Mouse (Mus musculus) urinary bladder, postnatal 36 days (tissue): ENCODE results near the gene Spem1.

Source experiments
- DNase-seq, 2 experiments: peaks; one replicate each; pipeline ENCODE4 v3.0.0; 2022; ENCODE audit warnings: low spot score in 2 of 2, mixed read lengths in 1 of 2

Gene Spem1

GRCm38 (mm10) chr11:69800392-69801197 is 21.4 kb downstream of the Spem1 start:
- DNase-seq: no peak

- no peak for DNase-seq
These were observed 21.9 kb downstream of the Spem1 start for GRCm38 (mm10) chr11:69800138-69800391.

- no peak for DNase-seq
These were observed 22.4 kb downstream of the Spem1 start for GRCm38 (mm10) chr11:69799394-69800137.

GRCm38 (mm10) chr11:69797924-69798323 is 24.1 kb downstream of the Spem1 start:
- DNase-seq: no peak

GRCm38 (mm10) chr11:69795983-69796435 is 26.0 kb downstream of the Spem1 start:
- DNase-seq: no peak

GRCm38 (mm10) chr11:69795168-69795982 is 26.6 kb downstream of the Spem1 start, which contains the start of gene Chrnb1:
Gene Chrnb1, minus strand, starts transcription at chr11:69795943.
- peak; percentile 81 to 94 for DNase-seq

GRCm38 (mm10) chr11:69793429-69793828 is 28.6 kb downstream of the Spem1 start:
- DNase-seq: no peak

GRCm38 (mm10) chr11:69791420-69791819 is 30.6 kb downstream of the Spem1 start:
- DNase-seq: no peak

- DNase-seq: no peak
These were observed 32.5 kb downstream of the Spem1 start for GRCm38 (mm10) chr11:69789431-69789830.

- no peak for DNase-seq
These were observed 34.7 kb downstream of the Spem1 start for GRCm38 (mm10) chr11:69787306-69787705.

- peak; percentile 33 to 52 for DNase-seq
These were observed 37.1 kb downstream of the Spem1 start for GRCm38 (mm10) chr11:69784793-69785272.

GRCm38 (mm10) chr11:69781828-69782227 is 40.2 kb downstream of the Spem1 start:
- DNase-seq: no peak

- no peak for DNase-seq
These were observed 43.0 kb downstream of the Spem1 start for GRCm38 (mm10) chr11:69778985-69779384.

- no peak for DNase-seq
These were observed 43.6 kb downstream of the Spem1 start for GRCm38 (mm10) chr11:69778258-69778982.

- DNase-seq: no peak
These were observed 44.3 kb downstream of the Spem1 start for GRCm38 (mm10) chr11:69777504-69778257.

- no peak for DNase-seq
These were observed 45.5 kb downstream of the Spem1 start for GRCm38 (mm10) chr11:69776488-69776887.

- no peak for DNase-seq
These were observed 46.3 kb downstream of the Spem1 start for GRCm38 (mm10) chr11:69775716-69776115.

- DNase-seq: no peak
These were observed 47.0 kb downstream of the Spem1 start for GRCm38 (mm10) chr11:69774961-69775360.
